Mouse (Mus musculus) bone marrow, adult 2 months (tissue): Measurements from ENCODE around the gene Tubgcp6.

ENCODE experiments used
- CTCF ChIP-seq: fragments of 200-500 bp; IDR thresholded peaks from 2 replicates; pipeline ENCODE4 v1.5.1; 2011; ENCODE audit warnings: low read length, control low read depth; ENCODE audit not compliant: control insufficient read depth, insufficient read depth
- POLR2A ChIP-seq: fragments of 200-500 bp; IDR thresholded peaks from 2 replicates; pipeline ENCODE4 v1.6.1; 2011; ENCODE audit warnings: low read depth, mild to moderate bottlenecking, control low read depth, low read length, borderline replicate concordance; ENCODE audit not compliant: control insufficient read depth

DNA sequence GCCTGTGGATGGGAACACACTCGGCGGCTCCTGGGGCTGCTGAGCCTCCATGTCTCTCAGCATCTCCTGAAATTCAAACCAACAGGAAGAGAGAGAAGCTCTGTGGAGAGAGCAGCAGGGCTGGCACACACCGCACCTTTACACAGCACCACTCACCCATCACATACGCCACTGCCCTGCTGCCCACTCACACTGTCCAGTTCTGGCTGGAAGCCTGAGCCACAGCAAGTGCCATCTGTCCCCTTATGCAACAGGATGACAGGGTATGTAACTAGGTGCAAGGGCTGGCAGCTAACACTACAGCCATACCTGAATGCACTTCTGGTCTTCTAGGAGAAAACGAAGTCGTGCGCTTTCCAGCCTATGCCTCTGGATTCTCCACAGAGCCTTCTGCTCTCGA, 18.5 kb downstream of the Tubgcp6 start:
- TF ChIP-seq CTCF: no peak
- TF ChIP-seq POLR2A: no peak
